ENCODE assay signal across 12 mouse cellular contexts in the genomic region with DNA sequence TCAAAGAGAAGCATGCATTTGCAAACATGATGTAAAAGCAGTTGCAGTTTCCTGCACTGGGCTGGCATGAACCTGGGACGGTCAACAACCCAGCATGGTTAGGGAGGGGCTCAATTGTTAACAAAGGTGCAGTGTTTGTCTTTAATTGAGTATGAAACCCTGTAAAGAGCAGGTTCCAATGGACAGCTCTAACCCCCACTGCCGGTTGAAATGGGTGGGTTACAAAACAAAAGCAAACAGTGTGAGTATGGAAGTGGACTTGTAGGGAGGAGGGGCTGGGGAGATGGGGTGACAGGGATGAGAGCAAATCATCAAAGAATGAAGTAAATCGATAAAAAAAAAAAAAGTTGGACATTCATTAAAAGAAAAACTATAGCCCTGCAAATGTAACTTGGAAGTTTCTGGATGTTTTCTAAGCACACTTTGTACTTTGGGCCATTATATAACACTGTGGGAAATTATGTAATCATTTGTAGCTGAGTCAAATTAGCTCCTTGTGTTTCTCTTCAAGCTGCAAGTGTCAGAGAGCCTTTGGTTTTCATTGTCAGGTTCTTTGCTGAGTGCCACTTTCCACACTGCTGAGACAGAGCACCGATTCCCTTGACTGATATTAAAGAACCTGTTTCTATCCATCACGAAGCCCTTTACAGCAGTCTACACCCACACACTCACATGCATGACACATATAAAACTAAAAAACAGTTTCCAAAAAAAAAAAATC. TPM values are rescaled to one million over a fixed set of nuclear protein-coding genes. Genes with fewer than 3 reads are reported as not detected.
DNase-seq lines count a peak whose midpoint lies in the region; ATAC-seq and TF ChIP-seq lines count a peak whose summit lies in the region.
"Had no signal": no experiment of that assay in that cellular context is flagged by ENCODE, and none has a peak within 500 bp of the region (broad histone marks: within the 10 kb centered on the region; RNA-seq: fewer than 3 reads in every experiment).

No protein-coding gene starts in this region.

- ATAC-seq in stomach, embryonic 15.5 days (ENCODE audit: insufficient read depth, low FRiP score, low read depth) = peak; percentile 86

- TF ChIP-seq POLR2A in liver, adult 2 months (IDR thresholded peaks at IDR 0.05; ENCODE audit: extremely low read depth, insufficient read depth, low read length) = no peak

- TF ChIP-seq CTCF in liver, adult 2 months (IDR thresholded peaks at IDR 0.05; ENCODE audit: low read depth, low read length) = no peak

- H3K9me3 ChIP-seq in stomach, embryonic 15.5 days = no peaks in the 10 kb centered on the region
- H3K9me3 ChIP-seq: heart, embryonic 15.5 days; midbrain, embryonic 12.5 days had no signal

- 14% methylated on average over 5 of the region's 5 CpGs for WGBS in liver, adult 2 months
- 53% methylated on average over 5 of the region's 5 CpGs for WGBS in stomach, embryonic 15.5 days

- peak overlapping the region; percentile 96 for H3K27ac ChIP-seq in liver, adult 2 months (replicated peaks; ENCODE audit: insufficient read depth, low read depth, low read length)
- no peak overlapping the region for H3K27ac ChIP-seq in stomach, embryonic 15.5 days
- H3K27ac ChIP-seq: heart, embryonic 15.5 days; midbrain, embryonic 12.5 days had no signal

- H3K27me3 ChIP-seq in liver, adult 2 months (ENCODE audit: control insufficient read depth, insufficient read depth, low read length) = no peaks in the 10 kb centered on the region
- H3K27me3 ChIP-seq in stomach, embryonic 15.5 days (replicated peaks) = no peaks in the 10 kb centered on the region
- H3K27me3 ChIP-seq: heart, embryonic 15.5 days; midbrain, embryonic 12.5 days had no signal

- no peaks in the 10 kb centered on the region for H3K36me3 ChIP-seq in liver, adult 2 months (ENCODE audit: control insufficient read depth, insufficient read depth, low read length)
- H3K36me3 ChIP-seq in stomach, embryonic 15.5 days = no peaks in the 10 kb centered on the region
- H3K36me3 ChIP-seq: heart, embryonic 15.5 days had no signal

- H3K4me2 ChIP-seq in stomach, embryonic 15.5 days = no peak overlapping the region
- H3K4me2 ChIP-seq: heart, embryonic 15.5 days; midbrain, embryonic 12.5 days had no signal

- H3K9ac ChIP-seq in liver, adult 2 months (ENCODE audit: low read depth, low read length) = peak overlapping the region; percentile 62
- no peak overlapping the region for H3K9ac ChIP-seq in stomach, embryonic 15.5 days
- H3K9ac ChIP-seq: heart, embryonic 15.5 days; midbrain, embryonic 12.5 days had no signal

- no peaks in the 10 kb centered on the region for H3K79me2 ChIP-seq in liver, adult 2 months (ENCODE audit: control insufficient read depth, insufficient read depth, low read length)

- peak overlapping the region; percentile 4; the same call in 1 of the 2 replicates for H3K4me3 ChIP-seq in liver, adult 2 months (ENCODE audit: insufficient read depth, low read depth, low read length)
- no peak overlapping the region for H3K4me3 ChIP-seq in stomach, embryonic 15.5 days (replicated peaks)
- H3K4me3 ChIP-seq: heart, embryonic 15.5 days; midbrain, embryonic 12.5 days had no signal

- peaks cover 31% of the 10 kb centered on the region for H3K4me1 ChIP-seq in liver, adult 2 months (ENCODE audit: control insufficient read depth, insufficient read depth, low read length)
- H3K4me1 ChIP-seq in stomach, embryonic 15.5 days = no peaks in the 10 kb centered on the region
- H3K4me1 ChIP-seq: heart, embryonic 15.5 days had no signal

- peak; percentile 90 for DNase-seq in heart, adult 11 months
- DNase-seq in heart, postnatal 4 days = no peak
- DNase-seq in right cerebral cortex, adult 18-20 months = peak; percentile 37
- DNase-seq in right cerebral cortex, postnatal 10 days (ENCODE audit: low spot score in 2 of 2) = no peak
- peak; percentile 99 for DNase-seq in liver, adult 2 months (ENCODE audit: extremely low read depth, low read depth, low spot score)
- DNase-seq in adrenal gland, postnatal 25 days = no peak
- no peak for DNase-seq in gastrocnemius, postnatal 25 days
- DNase-seq: layer of hippocampus, adult 9-11 months had no signal

RNA-seq across cellular contexts. Expression of a gene that starts 8.5 kb away (rescaled TPM):
- under 1 TPM; 0.62 to 0.83 TPM for total RNA-seq in heart, postnatal 4 days (2021)
- total RNA-seq in liver, adult 2 months (2014; rRNA removed) = 1,830 and 2,301 TPM in 2 replicates
- polyA plus RNA-seq in liver, adult 2 months (2012; rRNA removed) = 586 and 693 TPM in 2 replicates
- polyA plus RNA-seq in stomach, embryonic 15.5 days (2015; fragmentation: Nextera tagmentation; extraction: Ambion mirVana) = 18.5 and 21.5 TPM in 2 replicates
- 73.9 and 76.6 TPM in 2 replicates for total RNA-seq in adrenal gland, postnatal 25 days (2021)
- total RNA-seq in gastrocnemius, postnatal 25 days (2021) = 1 to 10 TPM in 1 of 2 experiments, under 1 TPM in 1; 0.26 to 1.7 TPM
- total RNA-seq: common myeloid progenitor, adult 5-6 weeks had no signal

RNA-seq across cellular contexts. Expression of a gene that starts 13.5 kb away (rescaled TPM):
- total RNA-seq in heart, postnatal 4 days (2021) = 1 to 10 TPM; 3.0 to 3.3 TPM
- 6.2 and 8.1 TPM in 2 replicates for total RNA-seq in liver, adult 2 months (2014; rRNA removed)
- 3.0 and 3.8 TPM in 2 replicates for polyA plus RNA-seq in liver, adult 2 months (2012; rRNA removed)
- polyA plus RNA-seq in stomach, embryonic 15.5 days (2015; fragmentation: Nextera tagmentation; extraction: Ambion mirVana) = 12.1 and 16.2 TPM in 2 replicates
- total RNA-seq in adrenal gland, postnatal 25 days (2021) = 3.5 and 6.7 TPM in 2 replicates
- 1 to 10 TPM in 1 of 2 experiments, under 1 TPM in 1; 0.79 to 1.3 TPM for total RNA-seq in gastrocnemius, postnatal 25 days (2021)

Comparison
In these comparisons a context has a peak if more than half of its experiments do, and no peak if none do; other contexts are left out.
1. DNase-seq: peak in heart, adult 11 months (single experiment), right cerebral cortex, adult 18-20 months (single experiment) and liver, adult 2 months (single experiment); none in heart, postnatal 4 days (single experiment), right cerebral cortex, postnatal 10 days (0 of 2), adrenal gland, postnatal 25 days (single experiment) and gastrocnemius, postnatal 25 days (single experiment).
2. RNA of a gene that starts 8.5 kb away (total RNA-seq): 1,830 to 2,301 TPM in liver, adult 2 months; 73.9 to 76.6 TPM in adrenal gland, postnatal 25 days, 0.26 to 1.7 TPM in gastrocnemius, postnatal 25 days and 0.62 to 0.83 TPM in heart, postnatal 4 days; every median in the first group is over 10 times any median in the second.